Mouse (Mus musculus): ENCODE results near the gene Bpi.

Gene Bpi

DNA sequence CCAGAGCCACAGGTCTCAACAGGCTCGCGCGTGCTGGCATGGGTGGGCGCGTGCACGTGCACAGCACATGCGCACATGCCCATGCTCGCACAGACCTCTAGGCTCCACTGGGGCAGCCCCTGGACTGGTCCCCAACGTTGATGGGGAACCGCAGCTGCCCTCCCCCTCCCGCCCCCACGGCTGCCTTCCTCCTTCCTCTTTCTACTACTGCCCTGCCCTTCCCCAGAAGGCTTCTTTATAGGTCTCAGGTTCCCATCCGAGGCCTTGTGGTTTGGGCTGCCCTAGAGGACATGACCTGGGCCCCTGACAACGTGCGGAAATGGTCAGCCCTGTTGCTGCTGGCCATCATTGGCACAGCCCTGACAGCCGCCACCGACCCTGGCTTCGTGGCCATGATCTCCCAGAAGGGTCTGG lies at the start of gene Bpi:
TSS of gene Bpi (plus strand) at position 90 of the 414 bp plus-strand sequence.
- no peak for DNase-seq

DNA sequence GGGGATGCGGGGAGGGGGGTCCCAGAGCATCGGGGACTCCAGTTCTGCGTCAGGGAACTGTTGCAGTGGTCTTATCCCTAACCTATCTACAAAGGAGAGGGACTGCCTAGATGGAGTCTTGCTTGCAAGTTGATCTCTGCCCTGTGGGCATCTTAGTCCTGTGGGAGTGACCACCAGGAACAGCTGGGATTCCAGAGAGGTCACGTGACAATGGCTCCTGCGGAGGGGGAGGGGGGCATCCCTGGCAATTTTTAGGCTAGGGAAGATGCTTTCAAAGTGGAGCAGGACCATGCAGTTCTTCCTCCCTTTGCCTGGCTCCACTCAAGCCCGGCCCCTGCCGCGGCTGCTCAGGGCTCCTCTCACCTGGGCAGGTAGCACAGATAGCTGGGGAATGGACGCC lies 48.1 kb upstream of the Bpi start:
- DNase-seq = no peak

- no peak for DNase-seq
Observed at GRCm38 (mm10) chr2:158210503-158210902, 47.4 kb upstream of the Bpi start.

GRCm38 (mm10) chr2:158210958-158211357 lies 46.9 kb upstream of the Bpi start:
- DNase-seq = no peak

DNA sequence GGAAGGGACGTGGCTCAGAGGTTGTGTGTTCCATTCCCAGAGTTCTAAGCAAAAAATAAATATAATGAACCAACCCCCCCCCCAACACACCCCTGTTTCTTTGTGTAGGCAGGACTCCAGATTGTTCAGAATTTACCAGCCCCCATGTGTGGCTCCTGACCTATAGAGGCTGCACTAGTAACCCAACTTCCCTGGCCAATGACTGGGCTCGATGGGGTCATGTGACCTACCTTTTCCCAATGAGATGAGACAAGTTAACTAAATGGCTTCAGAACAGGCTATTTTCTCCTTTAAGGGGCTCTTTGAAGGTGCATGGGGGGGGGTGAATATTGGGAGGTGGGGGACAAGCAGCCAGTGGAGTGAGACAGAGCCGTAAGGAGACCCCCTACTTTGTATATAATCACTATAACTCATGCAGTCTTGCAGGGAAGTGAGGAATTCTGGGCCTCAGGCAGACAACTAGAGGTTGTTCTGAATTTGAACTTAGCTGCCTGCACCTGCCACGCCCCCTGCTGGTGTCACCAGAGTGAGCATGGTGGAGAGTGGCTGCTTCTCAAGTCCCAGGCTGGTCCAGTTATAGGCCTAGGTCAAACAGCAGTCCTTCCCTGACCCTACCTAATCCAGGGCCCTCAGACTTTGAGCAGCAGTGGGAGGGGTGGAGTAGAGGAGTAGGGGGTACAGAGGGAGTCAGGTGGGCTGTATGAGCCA lies 46.0 kb upstream of the Bpi start:
- no peak for DNase-seq

DNA sequence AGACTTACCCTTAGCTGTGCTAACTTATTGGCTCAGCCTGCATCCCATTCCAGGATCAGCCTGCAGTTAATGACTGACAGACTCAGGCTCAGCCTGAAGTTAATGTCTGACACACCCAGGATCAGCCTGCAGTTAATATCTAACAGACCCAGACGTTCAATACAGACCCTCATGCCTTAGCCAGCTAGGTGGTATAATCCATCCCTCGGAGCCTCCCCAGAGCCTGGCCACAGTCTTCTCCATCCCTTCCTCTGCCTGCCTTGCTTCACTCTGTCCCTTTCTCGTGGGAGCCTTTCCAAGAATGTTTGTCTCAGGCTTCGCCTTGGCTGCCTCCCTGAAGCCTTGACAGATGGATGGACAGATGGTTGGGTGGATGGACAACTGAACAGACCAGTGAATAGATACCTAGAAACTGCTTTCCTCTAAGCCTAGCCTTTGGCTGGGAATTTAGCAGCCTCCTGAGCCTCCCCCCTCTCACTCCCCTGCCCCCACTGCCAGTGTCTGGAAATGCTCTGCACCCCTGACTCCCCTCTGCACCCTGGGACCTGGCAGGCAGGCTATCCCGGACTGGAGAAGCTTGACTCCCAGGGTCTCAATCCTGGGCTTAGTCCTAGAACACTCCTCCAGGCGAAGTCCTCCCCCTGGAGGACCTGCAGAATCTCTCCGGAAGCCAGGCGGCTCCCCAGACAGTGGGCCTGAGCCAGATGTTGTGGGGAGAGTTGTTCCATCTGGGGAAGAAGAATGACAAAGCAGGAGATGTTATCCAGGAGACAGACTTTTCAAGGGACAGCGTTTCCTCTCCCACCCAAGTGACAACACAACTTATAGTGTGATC lies 42.4 kb upstream of the Bpi start:
- peak; percentile 94 for DNase-seq

GRCm38 (mm10) chr2:158216510-158216909 lies 41.4 kb upstream of the Bpi start:
- DNase-seq = no peak

DNA sequence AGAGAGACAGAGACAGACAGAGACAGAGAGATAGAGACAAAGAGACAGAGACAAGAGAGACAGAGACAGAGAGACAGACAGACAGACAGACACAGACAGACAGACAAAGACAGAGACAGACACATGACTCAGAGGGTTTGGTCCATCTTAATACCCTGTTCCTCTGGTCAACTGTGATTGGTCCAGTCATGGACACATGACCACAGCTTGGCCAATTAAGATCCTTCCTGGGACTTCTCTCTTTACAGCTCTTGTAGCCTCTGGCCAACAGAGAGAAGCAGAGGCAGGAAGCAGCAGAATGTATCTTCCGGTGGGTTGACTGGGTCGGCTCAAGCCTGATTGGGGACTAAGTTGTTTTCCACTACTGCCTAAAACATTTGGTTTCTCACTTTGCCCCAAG lies 38.3 kb upstream of the Bpi start:
- DNase-seq = no peak

- DNase-seq = no peak
Observed at GRCm38 (mm10) chr2:158221446-158222084, 36.3 kb upstream of the Bpi start.

GRCm38 (mm10) chr2:158222664-158223063 lies 35.2 kb upstream of the Bpi start:
- no peak for DNase-seq

DNA sequence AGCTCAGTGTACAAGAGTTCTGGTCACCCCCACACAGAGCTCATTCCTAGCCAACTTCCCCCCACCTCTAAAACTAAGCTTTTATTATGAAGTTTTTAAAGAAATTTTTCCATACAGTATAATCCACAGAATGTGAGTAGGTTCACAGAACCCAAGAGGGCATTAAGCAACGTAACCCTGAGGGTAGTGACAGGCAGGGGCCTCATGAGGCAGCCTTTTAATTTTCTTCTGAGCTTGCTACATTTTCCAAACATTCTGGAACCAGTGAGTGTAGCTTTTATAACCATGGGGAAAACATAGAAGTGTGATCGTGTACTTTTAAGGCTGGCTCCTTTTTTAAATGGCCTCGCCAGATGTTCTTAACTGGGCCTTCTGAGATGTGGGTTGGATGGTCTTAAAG lies 34.4 kb upstream of the Bpi start:
- no peak for DNase-seq

- no peak for DNase-seq
Observed at GRCm38 (mm10) chr2:158225301-158225700, 32.6 kb upstream of the Bpi start.

- no peak for DNase-seq
Observed at GRCm38 (mm10) chr2:158228670-158229502, 29.0 kb upstream of the Bpi start, which contains the start of gene D630003M21Rik. TSS of gene D630003M21Rik (minus strand) at chr2:158229222.

GRCm38 (mm10) chr2:158229503-158229892 lies 28.4 kb upstream of the Bpi start:
- DNase-seq = no peak

DNA sequence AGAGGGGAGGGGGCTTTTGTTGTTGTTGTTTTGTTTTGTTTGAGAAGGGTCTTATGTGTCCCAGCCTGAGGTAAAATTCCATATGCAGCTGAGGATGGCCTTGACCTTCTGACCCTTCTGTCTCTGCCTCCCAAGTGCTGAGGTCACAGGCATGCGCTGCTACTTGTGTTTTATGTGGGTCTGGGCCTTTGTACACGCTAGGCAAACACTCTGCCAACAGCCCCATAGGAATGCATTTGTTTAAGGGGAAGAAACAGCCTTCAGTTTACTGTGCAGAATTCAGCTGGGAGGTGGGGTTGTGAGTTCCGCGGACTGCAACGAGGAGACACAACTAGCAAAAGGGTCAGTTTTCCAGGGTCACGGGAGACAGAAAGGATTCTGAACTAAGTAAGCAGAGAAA lies 27.3 kb upstream of the Bpi start:
- no peak for DNase-seq

DNA sequence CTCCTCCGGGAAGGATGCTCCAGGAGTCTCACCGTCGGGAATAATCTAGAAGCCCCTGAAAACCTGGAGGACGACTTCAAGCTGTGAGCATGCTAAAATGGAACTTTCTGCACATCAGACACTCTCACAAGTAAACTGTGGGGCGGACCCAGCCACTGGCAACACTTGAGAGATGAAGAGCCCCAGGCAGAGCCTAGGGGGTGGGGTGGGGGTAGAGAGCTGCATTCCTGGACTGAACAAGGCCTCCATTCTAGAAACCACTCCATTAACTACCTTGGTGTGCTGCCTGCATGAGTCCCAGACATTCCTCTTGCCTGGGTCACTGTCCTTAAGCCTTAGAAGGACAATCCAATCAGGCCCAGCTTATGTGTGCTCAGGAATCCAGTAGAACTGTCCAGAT lies 26.8 kb upstream of the Bpi start:
- DNase-seq = no peak

DNA sequence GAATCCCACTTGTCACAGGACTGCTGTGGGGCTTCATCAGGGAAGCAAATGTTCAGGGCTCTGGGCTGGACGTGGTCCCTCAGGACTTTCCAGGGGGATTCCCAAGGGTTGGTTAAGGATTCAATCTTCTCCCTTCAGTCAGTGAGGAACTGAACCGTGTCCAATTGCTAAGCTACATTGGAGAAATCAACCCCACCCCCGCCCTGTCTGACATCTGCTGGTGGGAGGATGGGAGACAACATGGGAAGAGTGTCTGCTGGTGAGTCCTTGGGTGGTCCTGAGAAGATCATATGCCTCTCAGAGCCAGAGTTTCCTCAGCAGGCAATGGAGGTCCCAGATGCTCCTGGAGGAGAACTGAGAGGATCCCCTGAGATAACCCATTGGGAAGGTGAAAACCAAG lies 25.5 kb upstream of the Bpi start:
- DNase-seq = no peak

DNA sequence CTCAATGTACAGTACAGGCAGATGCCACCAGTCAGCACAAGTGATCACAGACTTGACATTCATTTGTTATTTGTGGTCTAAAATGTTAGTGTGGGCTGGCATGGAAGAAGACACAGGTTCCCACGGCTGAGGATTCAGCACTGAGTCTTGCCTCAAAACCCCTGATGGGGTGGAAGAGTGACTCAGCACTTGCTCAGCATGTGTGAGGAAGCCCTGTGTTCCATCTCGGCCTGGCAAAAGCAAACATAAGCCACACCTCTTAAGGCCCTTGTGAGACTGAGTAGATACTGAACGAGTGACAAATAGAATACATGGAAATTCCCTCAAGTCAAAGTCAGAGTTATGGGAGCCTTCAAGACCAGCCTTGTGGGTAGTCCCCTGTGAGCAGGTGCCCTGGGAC lies 24.8 kb upstream of the Bpi start:
- no peak for DNase-seq

DNA sequence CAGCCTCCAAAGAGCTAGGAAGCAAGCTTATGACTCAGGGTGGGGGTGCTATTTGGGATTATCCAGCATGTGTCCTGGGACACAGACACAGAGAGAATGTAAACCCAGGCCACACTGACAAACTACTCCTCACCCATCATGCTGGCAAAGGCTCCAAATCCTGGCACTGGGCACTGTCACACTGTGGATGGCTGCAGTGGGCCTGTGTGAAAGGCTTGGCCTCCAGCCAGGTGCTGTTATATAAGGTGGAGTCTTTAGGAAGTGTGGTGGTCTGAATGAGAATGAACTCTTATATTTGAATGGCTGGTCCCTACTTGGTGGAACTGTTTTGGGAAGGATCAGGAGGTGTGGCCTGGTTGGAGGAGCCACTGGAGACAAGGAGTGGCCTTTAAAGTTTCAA lies 21.2 kb upstream of the Bpi start:
- DNase-seq = no peak

- DNase-seq = peak; percentile 60
Observed at GRCm38 (mm10) chr2:158238101-158238500, 19.8 kb upstream of the Bpi start.

GRCm38 (mm10) chr2:158241126-158241738 lies 16.7 kb upstream of the Bpi start:
- no peak for DNase-seq

GRCm38 (mm10) chr2:158242170-158242896 lies 15.6 kb upstream of the Bpi start:
- DNase-seq = peak; percentile 83

Measured in cerebellum, adult 9-11 months (tissue).